Mouse (Mus musculus): ENCODE results near the gene Psenen. TPM values are rescaled to one million over a fixed set of nuclear protein-coding genes. Genes with fewer than 3 reads are reported as not detected.

The Psenen gene
- polyA plus RNA-seq, 1 experiment from 2014 or later: 144 TPM

- Histone ChIP-seq H3K4me1 (replicated peaks; ENCODE audit: control insufficient read depth, insufficient read depth, low read length) (peaks cover 16% of the 10 kb centered on the region), H3K4me3 (ENCODE audit: low read length) (peak within 1 kb of the TSS; percentile 71), H3K27ac (ENCODE audit: low read length) (peak within 1 kb of the TSS; percentile 44; the same call in 1 of the 2 replicates), H3K27me3 (ENCODE audit: control insufficient read depth, insufficient read depth, low read depth, low read length) (no peaks in the 10 kb centered on the region), H3K9me3 (ENCODE audit: control insufficient read depth, low read length) (no peaks in the 10 kb centered on the region), H3K9ac (ENCODE audit: low read length) (peak within 1 kb of the TSS; percentile 83), H3K4me2 (ENCODE audit: low read depth, low read length) (peak within 1 kb of the TSS; percentile 94), H3K36me3 (ENCODE audit: control insufficient read depth, insufficient read depth, low read length) (peaks cover 17% of the 10 kb centered on the region)
- WGBS: under 1% methylated on average over 20 of the region's 20 CpGs
- peak; percentile 88 for ATAC-seq (ENCODE audit: low read depth)
Observed at GRCm38 (mm10) chr7:30559443-30559954, 3.9 kb downstream of the Psenen start, which contains the start of gene Lin37. Gene Lin37, minus strand, starts transcription at chr7:30559838.

- WGBS: 12% methylated on average over 12 of the region's 12 CpGs
- Histone ChIP-seq H3K27me3 (ENCODE audit: control insufficient read depth, insufficient read depth, low read depth, low read length) (no peaks in the 10 kb centered on the region), H3K9me3 (ENCODE audit: control insufficient read depth, low read length) (no peaks in the 10 kb centered on the region), H3K9ac (ENCODE audit: low read length) (peak overlapping the region; percentile 83), H3K4me1 (replicated peaks; ENCODE audit: control insufficient read depth, insufficient read depth, low read length) (peaks cover 11% of the 10 kb centered on the region), H3K4me2 (ENCODE audit: low read depth, low read length) (peak overlapping the region; percentile 94), H3K36me3 (ENCODE audit: control insufficient read depth, insufficient read depth, low read length) (peaks cover 19% of the 10 kb centered on the region), H3K4me3 (ENCODE audit: low read length) (peak overlapping the region; percentile 71), H3K27ac (ENCODE audit: low read length) (peak overlapping the region; percentile 44; the same call in 1 of the 2 replicates)
- ATAC-seq (ENCODE audit: low read depth): no peak
Observed at GRCm38 (mm10) chr7:30558656-30559442, 4.6 kb downstream of the Psenen start.

GRCm38 (mm10) chr7:30557901-30558514 is 5.4 kb downstream of the Psenen start:
- Histone ChIP-seq H3K4me1 (replicated peaks; ENCODE audit: control insufficient read depth, insufficient read depth, low read length) (peaks cover 18% of the 10 kb centered on the region), H3K27me3 (ENCODE audit: control insufficient read depth, insufficient read depth, low read depth, low read length) (no peaks in the 10 kb centered on the region), H3K9me3 (ENCODE audit: control insufficient read depth, low read length) (no peaks in the 10 kb centered on the region), H3K36me3 (ENCODE audit: control insufficient read depth, insufficient read depth, low read length) (peaks cover 19% of the 10 kb centered on the region), H3K9ac (ENCODE audit: low read length) (peak overlapping the region; percentile 83; the same call in 1 of the 2 replicates), H3K4me3 (ENCODE audit: low read length) (no peak overlapping the region; the same call in 1 of the 2 replicates), H3K27ac (ENCODE audit: low read length) (no peak overlapping the region), H3K4me2 (ENCODE audit: low read depth, low read length) (peak overlapping the region; percentile 94)
- ATAC-seq (ENCODE audit: low read depth): no peak
- 86% methylated on average over 13 of the region's 13 CpGs for WGBS

GRCm38 (mm10) chr7:30556894-30557536 is 6.4 kb downstream of the Psenen start:
- Histone ChIP-seq H3K27ac (ENCODE audit: low read length) (no peak overlapping the region), H3K4me1 (replicated peaks; ENCODE audit: control insufficient read depth, insufficient read depth, low read length) (peaks cover 17% of the 10 kb centered on the region), H3K4me2 (ENCODE audit: low read depth, low read length) (no peak overlapping the region), H3K9ac (ENCODE audit: low read length) (no peak overlapping the region), H3K9me3 (ENCODE audit: control insufficient read depth, low read length) (no peaks in the 10 kb centered on the region), H3K4me3 (ENCODE audit: low read length) (no peak overlapping the region), H3K27me3 (ENCODE audit: control insufficient read depth, insufficient read depth, low read depth, low read length) (no peaks in the 10 kb centered on the region), H3K36me3 (ENCODE audit: control insufficient read depth, insufficient read depth, low read length) (peaks cover 19% of the 10 kb centered on the region)
- no peak for ATAC-seq (ENCODE audit: low read depth)
- 94% methylated on average over 18 of the region's 18 CpGs for WGBS

GRCm38 (mm10) chr7:30553810-30554584 is 9.4 kb downstream of the Psenen start:
- H3K9me3 ChIP-seq (ENCODE audit: control insufficient read depth, low read length): no peaks in the 10 kb centered on the region
- H3K36me3 ChIP-seq (ENCODE audit: control insufficient read depth, insufficient read depth, low read length): peaks cover 19% of the 10 kb centered on the region
- 82% methylated on average over 22 of the region's 22 CpGs for WGBS
- H3K4me1 ChIP-seq (replicated peaks; ENCODE audit: control insufficient read depth, insufficient read depth, low read length): peaks cover 17% of the 10 kb centered on the region
- H3K27ac ChIP-seq (ENCODE audit: low read length): no peak overlapping the region; the same call in 1 of the 2 replicates
- no peak for ATAC-seq (ENCODE audit: low read depth)
- H3K9ac ChIP-seq (ENCODE audit: low read length): peak overlapping the region; percentile 92
- peak overlapping the region; percentile 83 for H3K4me2 ChIP-seq (ENCODE audit: low read depth, low read length)
- no peaks in the 10 kb centered on the region for H3K27me3 ChIP-seq (ENCODE audit: control insufficient read depth, insufficient read depth, low read depth, low read length)
- H3K4me3 ChIP-seq (ENCODE audit: low read length): peak overlapping the region; percentile 80

- peaks cover 19% of the 10 kb centered on the region for H3K36me3 ChIP-seq (ENCODE audit: control insufficient read depth, insufficient read depth, low read length)
- WGBS: 2% methylated on average over 23 of the region's 23 CpGs
- H3K27ac ChIP-seq (ENCODE audit: low read length): peak overlapping the region; percentile 97
- peak overlapping the region; percentile 80 for H3K4me3 ChIP-seq (ENCODE audit: low read length)
- no peaks in the 10 kb centered on the region for H3K27me3 ChIP-seq (ENCODE audit: control insufficient read depth, insufficient read depth, low read depth, low read length)
- H3K4me2 ChIP-seq (ENCODE audit: low read depth, low read length): peak overlapping the region; percentile 83
- ATAC-seq (ENCODE audit: low read depth): peak; percentile 11; the same call in 1 of the 2 replicates
- H3K9ac ChIP-seq (ENCODE audit: low read length): peak overlapping the region; percentile 92
- H3K4me1 ChIP-seq (replicated peaks; ENCODE audit: control insufficient read depth, insufficient read depth, low read length): peaks cover 10% of the 10 kb centered on the region
- H3K9me3 ChIP-seq (ENCODE audit: control insufficient read depth, low read length): no peaks in the 10 kb centered on the region
Observed at GRCm38 (mm10) chr7:30553021-30553589, 10.3 kb downstream of the Psenen start.

GRCm38 (mm10) chr7:30552102-30553020 is 11.1 kb downstream of the Psenen start, which contains the start of the genes Hspb6 and Proser3:
Gene Hspb6, plus strand, starts transcription at chr7:30552178.
Gene Proser3, minus strand, starts transcription at chr7:30552299.
- ATAC-seq (ENCODE audit: low read depth): peak; percentile 96
- peaks cover 22% of the 10 kb centered on the region for H3K36me3 ChIP-seq (ENCODE audit: control insufficient read depth, insufficient read depth, low read length)
- H3K27ac ChIP-seq (ENCODE audit: low read length): peak within 1 kb of the TSS; percentile 99
- WGBS: under 1% methylated on average over 44 of the region's 44 CpGs
- peak within 1 kb of the TSS; percentile 83 for H3K4me2 ChIP-seq (ENCODE audit: low read depth, low read length)
- no peaks in the 10 kb centered on the region for H3K27me3 ChIP-seq (ENCODE audit: control insufficient read depth, insufficient read depth, low read depth, low read length)
- peak within 1 kb of the TSS; percentile 92 for H3K9ac ChIP-seq (ENCODE audit: low read length)
- peak within 1 kb of the TSS; percentile 80 for H3K4me3 ChIP-seq (ENCODE audit: low read length)
- H3K9me3 ChIP-seq (ENCODE audit: control insufficient read depth, low read length): no peaks in the 10 kb centered on the region
- peaks cover 9% of the 10 kb centered on the region; the same call in 1 of the 2 replicates for H3K4me1 ChIP-seq (replicated peaks; ENCODE audit: control insufficient read depth, insufficient read depth, low read length)

Measured in lung, embryonic 16.5 days (tissue).